Mouse (Mus musculus) erythroblast, adult 5-6 weeks (primary cell): Measurements from ENCODE around the gene Scpep1. TPM values are rescaled to one million over a fixed set of nuclear protein-coding genes. Genes with fewer than 3 reads are reported as not detected.
"Not testable (repeated sequence)": the region's sequence is repeated elsewhere in the genome, so short reads cannot be mapped to it uniquely, and the experiment has no call there.

Experiments
- ATAC-seq: replicated peaks from 2 replicates; pipeline ENCODE4 v1.8.0; 2016; ENCODE audit warnings: moderate number of reproducible peaks, mild to moderate bottlenecking, moderate TSS enrichment, inconsistent platforms; ENCODE audit not compliant: poor library complexity, low FRiP score, severe bottlenecking
- total RNA-seq, 2 experiments: library from RNA; stranded (forward) in 1 of 2; stranded (reverse) in 1 of 2; fragments of 150-400 nt in 1 of 2; fragments of 200-764, 138-1000 nt in 1 of 2; gene quantifications; 2 replicates each; pipeline versions ENCODE4 v1.2.3 to v1.2.4; 2015 to 2017; ENCODE audit warnings: low replicate concordance in 2 of 2

Gene Scpep1
- total RNA-seq (2015; ENCODE audit: low replicate concordance): 15.0 and 15.2 TPM in 2 replicates
- 4.6 and 8.6 TPM in 2 replicates for total RNA-seq (2017; ENCODE audit: low replicate concordance)

DNA sequence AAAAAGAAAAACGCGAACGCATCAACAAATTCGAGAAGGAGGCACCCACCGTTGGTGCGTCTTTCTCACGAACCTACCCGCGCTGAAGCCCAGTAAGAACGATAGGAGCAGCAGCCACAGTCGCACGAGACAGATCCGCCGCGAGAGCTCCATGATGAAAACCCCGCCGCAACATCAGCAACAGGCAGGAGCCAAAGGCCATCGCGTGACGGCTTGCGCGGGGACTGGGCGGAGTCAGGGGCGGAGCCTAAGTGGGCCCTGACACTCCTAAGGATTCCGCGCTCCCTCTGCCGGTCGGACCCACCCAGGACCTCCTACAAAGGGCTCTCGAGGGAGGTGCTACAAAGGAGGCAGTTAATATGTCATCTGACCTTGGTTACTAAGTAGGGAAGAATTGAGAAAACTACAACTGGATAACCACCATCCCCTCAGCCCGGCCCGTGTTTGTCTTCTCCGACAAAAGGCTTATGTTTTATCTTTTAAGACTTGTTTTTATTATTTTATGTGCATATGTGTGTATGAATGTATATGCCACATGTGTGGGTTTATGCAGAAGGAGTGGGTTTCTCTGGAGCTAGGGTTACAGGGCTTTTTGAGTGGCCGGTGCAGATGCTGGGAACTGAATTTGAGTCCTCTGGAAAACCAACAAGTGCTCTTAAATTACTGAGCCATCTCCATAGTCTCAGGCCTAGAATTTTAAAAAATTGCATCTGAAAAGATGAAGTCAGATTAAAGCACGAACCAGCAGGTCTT, at the start of gene Scpep1:
Scpep1 (minus strand) TSS at position 249 of the 753 bp plus-strand sequence.
- ATAC-seq: peak; percentile 99

DNA sequence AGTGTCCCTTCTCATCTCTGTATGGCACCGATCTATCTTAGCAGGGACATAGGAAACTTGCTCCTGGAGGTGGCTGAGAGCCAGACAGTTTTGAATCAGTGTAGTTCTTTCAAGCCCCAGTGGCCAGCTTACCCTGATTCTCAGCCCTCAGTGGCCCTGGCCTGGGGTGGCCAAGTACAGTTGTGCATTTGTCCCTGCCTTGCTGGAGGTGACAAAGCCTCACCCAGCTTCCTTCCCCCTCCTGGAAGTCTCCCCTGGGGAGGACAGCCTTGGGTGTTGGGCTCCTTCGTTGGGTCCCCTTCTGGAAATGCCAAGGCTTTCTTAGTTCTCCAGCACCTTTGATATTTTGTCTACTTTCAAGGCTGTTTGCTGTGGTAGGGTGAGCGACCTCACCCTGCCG, 48.5 kb upstream of the Scpep1 start:
- no peak for ATAC-seq

DNA sequence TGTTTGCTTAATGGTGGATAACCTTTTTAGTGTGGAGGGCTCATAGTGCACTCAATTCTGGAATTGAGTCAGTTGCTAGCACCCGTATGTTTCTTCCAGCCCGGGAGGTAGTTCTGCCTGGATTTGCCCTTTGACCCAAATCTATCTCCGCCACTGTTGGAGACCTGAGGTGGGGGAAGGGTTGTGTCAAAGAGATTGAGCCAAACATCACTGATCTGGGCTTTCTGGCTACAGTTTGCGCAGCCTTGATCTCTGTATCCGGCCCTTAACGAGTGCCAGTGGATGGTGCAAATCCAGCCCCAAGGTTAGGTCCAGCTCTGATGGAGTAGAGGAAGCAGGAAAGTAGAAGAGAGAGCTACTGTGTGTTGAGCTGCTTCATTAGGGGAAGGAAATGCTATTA, 47.8 kb upstream of the Scpep1 start:
- ATAC-seq: no peak

DNA sequence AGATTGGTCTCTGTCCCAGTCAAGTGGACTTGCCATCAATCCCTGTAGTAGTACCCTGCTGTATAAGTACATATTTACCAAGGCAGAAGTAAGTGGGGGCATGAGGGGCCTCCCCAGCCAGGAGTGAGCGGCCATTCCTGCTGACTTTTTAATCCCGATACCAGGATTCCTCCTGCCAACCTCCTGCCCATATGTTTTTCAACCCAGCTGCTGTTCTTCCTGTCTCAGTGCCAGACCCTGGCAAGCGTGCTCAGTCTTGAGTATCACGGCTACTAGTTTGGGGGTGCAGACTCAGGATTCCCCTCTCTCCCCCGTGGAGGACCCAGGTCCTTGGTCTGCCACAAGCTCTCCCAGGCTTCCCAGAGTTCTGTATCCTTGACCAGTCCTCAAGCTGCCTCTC, 47.4 kb upstream of the Scpep1 start:
- ATAC-seq: no peak

DNA sequence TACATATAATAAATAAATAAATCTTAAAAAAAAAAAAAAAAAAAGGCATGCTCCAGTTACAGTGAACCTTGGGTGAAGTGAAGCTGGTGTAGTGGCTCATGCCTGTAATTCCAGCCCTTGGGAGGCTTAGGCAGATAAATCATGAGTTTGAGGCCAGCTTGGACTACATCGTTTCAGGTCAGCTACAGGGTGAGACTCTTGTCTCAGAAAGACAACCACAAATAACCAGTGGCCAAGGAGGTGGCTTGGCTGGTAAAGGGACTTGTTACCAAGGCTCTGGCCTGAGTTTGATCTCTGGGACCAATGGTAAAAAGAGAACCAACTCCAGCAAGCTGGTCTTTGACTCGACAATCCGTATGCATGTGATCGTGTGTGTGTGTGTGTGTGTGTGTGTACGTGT, 46.8 kb upstream of the Scpep1 start:
- ATAC-seq: no peak

DNA sequence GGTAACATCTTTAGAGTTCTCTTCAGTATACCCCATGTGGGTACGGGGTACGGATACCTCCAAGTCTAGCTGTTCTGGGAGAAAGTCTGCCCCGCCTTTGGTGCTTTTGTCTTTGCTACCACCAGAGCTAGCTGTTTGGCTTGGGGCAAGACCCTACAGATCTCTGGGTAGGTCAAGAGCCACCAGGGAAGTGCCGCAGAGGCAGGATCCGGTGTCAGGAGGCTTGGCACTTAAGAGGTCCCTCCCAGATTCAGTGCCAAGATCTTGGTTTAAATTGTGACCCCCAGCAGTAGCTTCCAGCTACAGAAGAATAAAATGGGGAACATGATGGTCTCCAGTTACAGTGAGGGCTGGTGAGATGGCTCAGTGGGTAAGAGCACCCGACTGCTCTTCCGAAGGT, 46.3 kb upstream of the Scpep1 start:
- ATAC-seq: no peak

DNA sequence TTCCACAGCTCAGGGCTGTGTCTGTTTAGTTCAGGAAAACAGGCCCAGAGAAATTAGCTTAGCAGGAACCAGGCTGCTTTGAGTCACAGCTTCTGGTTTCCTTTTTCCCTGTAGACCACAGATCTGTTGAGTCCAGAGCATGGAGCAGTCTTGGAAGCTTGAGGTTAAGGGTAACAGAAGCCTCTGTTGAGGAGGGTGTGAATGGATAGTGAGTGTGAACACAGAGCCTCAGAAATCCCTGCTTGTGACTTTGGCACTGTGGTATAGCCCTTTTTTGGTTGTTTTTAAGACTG, 45.2 kb upstream of the Scpep1 start:
- no peak for ATAC-seq

DNA sequence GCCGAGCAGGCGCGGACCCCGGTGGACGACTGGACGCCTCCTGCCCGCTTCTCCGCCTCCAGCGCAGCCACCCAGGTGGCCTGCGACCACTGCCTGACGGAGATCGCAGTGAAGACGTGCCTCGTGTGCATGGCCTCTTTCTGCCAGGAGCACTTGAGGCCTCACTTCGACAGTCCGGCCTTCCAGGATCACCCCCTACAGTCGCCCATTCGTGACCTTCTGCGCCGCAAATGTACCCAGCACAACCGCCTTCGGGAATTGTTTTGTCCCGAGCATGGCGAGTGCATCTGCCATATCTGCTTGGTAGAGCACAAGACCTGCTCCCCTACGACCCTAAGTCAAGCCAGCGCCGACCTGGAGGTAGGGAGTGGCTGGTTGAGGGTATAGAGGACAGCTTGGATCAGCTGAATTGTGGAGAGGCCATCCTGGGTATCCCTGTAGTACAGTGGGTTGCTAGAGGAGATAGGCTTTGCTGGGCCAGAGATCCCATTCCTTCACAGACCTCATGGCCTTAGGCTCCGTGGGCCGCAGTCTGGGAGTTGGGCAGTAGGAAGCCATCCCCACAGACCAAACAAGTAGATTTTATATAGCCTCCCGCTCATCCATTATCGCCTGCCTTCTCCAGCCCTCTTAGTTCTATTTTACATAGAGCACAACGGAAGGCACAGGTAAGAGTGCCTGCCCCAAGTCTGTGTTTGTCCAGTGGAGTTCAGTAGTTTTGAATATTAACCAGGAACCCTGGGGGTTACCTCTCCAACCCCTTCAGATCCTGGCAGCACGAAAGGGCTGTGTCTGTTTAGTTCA, 44.7 kb upstream of the Scpep1 start:
- ATAC-seq: peak; percentile 32

DNA sequence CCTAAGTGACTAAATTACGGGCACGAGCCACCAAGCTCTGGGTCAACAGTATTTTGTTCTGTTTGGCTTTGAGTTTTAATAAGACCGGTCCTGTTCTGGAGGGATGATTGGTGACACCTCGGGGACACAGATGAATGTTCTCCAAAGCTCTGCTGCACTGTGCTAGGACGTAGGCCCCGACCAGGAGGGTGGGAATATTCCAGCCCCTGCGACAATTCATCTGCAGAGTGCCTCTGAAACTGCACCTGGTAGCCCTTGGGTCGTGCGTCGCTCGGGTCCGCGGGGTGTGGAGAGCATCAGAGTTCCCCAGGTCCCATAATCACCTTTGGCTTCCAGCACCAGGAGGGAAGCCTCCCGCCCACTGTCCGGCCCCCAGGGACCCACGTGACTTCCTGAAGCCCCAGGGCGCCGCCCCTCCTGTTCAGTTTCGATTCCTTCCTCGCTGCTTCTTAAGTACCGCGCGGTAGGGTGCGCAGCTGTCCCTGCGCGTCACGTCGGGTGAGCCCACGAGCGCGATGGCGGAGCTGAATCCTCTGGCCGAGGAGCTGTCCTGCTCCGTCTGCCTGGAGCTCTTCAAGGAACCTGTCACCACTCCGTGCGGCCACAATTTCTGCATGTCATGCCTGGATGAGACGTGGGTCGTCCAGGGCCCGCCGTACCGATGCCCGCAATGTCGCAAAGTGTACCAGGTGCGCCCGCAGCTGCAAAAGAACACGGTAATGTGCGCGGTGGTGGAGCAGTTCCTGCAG, 43.9 kb upstream of the Scpep1 start, which contains the start of gene Trim25:
Trim25 (plus strand) TSS at position 403 of the 749 bp plus-strand sequence.
- peak; percentile 95 for ATAC-seq

DNA sequence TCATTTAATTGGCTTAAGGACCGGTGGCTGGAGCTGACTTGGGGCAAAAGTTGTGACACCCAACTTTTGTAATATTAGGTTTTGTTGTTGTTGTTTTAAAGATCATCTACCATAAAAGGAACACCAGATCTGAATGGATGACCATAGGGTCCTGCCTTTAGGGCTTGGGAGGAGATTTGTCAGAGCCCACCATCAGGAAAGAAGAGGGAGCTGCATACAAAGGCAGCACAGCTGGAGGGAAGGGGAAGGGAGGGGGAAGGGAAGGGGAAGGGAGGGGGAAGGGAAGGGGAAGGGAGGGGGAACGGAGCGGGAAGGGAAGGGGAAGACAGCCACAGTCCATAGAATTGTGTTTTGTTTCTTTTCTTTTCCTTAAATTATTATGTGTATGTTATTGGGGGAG, 43.1 kb upstream of the Scpep1 start:
- no peak for ATAC-seq

DNA sequence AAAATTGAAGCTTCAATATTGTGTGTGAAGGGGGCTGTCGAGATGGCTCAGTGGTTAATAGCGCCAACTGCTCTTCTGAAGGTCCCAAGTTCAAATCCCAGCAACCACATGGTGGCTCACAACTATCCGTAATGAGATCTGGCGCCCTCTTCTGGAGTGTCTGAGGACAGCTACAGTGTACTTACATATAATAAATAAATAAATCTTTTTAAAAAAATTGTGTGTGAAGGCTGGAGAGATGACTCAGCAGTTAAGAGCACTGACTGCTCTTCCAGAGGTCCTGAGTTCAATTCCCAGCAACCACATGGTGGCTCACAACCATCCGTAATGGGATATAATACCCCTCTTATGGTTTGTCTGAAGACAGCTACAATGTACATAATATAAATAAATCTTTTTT, 42.1 kb upstream of the Scpep1 start:
- not testable (repeated sequence) for ATAC-seq

DNA sequence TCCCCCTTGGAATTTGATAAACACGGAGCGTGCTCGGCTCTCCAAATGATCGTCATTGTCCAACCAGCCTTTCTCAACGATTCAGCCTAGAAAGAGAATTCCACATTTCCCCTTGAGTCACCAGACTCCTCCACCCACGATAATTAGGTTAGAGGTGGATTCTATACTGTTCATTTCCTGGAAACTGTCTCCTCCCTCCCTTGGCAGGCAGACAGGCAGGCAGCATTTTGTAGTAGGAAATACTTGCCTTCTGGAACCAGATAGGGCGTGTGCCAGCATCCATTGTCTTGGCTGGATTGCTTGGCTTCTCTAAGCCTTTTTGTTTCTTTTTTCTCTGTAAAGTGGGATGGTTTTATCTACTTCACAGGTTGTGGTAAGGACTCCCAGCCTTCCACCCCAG, 41.2 kb upstream of the Scpep1 start:
- no peak for ATAC-seq

DNA sequence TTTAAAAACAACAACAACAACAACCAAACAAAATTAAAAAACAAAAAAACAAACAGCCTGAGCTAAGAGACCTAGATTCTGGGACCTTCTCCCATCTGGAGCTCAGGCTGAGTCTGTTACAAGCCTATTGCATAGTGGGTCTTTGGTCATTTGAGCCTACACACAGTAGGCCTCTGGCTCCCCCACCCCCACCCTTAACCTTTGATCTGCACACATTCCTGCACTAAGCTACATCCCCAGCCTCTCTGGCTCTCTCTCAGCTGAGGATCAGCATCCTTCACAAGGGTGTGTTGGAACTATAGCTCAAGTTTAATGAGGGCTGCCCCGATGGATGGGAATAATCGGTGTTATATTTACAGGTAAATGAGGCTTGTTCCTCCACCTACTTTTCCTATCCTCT, 40.4 kb upstream of the Scpep1 start:
- ATAC-seq: no peak

DNA sequence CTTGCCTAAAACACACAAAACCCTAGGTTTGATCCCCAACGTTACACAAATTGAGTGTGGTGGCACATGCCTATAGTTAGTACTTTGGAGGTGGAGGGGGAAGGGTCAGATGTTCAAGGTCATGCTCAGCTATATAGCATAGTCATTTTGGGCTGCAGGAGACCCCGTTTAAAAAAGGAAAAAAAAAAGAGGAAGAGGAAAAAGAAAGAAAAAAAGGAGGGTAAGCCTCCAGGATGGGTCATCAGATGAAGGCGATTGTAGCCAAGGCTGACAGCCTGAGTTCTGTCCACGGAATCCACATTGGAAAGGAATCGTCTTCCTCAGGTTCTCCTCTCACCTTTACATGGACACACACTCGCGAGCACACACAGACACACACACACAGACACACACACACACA, 39.2 kb upstream of the Scpep1 start:
- no peak for ATAC-seq

DNA sequence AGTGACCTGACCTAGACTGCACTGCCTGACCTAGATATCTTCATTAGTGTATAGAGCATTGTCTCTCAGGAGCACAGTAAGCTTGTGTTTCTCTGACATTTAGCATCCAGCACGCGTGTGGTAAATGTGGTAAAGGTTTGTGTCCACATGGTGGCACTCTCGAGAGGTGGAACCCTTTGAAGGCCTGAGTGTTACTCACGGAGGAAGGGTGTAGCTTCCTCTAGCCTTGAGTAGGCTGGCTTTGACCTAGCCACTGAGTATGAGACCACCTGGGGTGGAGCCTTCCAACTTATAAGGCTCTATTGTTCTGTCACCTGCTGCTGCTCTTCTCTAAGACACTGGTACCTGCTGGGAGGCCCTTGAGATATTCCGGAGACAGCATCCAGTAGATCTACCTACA, 38.4 kb upstream of the Scpep1 start:
- peak; percentile 82 for ATAC-seq

DNA sequence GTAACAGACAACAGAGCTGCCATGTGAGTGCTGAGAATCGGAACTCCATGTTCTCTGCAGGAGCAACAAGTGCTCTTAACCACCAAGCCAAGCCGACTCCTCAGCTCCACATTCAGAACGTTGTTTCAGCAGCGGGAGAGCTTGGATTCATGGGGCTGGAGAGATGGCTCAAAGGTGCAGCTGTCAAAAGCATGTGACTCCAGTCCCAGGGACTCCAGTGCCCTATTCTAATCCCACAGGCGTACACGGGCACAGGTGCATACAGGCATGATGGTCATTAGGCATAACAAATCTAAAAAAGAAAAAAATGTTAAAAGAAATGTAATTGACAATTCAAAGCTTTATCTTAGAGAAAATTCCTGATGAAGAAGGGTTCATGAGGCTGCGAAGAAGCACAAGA, 37.9 kb upstream of the Scpep1 start:
- no peak for ATAC-seq

DNA sequence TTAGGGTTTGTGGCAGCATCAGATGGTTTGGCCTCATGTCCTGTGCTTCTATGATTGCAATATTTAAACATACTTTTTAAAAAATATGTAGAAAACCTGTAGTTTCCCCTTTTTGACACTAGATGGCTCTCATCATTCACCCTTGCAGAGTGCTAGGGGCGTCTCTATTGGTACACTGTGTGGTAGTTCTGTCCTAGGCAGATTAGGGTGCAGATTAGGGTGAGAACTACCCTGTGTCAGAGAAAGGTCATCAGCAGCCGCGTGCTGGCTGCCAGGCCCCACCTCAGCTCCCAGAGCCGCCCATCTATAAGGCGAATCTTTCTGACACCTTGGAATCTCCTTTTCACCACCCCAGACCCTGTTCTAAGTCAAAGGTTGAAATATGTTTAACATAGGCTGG, 34.3 kb upstream of the Scpep1 start:
- peak; percentile 85 for ATAC-seq

DNA sequence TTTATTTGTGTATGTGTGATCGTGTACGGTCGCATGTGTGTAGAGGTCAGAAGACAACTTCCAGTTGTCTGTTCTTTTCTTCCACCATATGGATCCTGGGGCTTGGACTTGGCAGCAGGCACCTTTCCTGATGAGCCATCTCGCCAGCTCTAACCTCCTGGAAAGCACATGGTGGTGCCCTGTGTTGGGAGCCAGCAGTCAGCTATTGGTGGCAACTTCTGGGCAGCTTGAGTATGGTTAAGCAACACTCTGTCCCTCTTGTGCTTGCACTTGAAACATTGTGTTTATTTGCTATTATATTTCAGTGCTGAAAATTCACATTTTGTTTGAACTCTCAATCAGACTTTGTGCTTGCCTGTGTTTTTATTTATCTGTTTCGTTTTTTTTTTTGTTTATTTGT, 33.7 kb upstream of the Scpep1 start:
- ATAC-seq: no peak

DNA sequence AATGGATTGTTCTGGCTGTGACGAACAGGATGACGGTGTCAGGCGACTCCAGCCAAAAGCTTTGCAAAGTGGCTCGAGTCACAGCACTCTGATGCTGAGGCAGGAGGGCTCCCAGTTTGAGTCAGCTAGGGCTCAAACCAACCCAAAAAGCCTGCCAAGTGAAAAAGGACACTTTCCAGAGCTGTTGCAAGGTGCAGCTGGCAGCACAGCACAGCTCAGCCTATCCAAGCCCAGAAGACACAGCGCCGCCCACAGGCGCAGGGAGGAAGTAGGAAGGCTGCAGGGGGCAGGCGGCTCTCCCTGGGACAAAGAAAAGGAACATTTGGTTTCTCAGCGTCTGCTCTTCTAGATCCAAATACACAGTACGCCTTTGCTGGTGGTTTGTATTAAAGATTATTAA, 31.4 kb upstream of the Scpep1 start:
- ATAC-seq: no peak

DNA sequence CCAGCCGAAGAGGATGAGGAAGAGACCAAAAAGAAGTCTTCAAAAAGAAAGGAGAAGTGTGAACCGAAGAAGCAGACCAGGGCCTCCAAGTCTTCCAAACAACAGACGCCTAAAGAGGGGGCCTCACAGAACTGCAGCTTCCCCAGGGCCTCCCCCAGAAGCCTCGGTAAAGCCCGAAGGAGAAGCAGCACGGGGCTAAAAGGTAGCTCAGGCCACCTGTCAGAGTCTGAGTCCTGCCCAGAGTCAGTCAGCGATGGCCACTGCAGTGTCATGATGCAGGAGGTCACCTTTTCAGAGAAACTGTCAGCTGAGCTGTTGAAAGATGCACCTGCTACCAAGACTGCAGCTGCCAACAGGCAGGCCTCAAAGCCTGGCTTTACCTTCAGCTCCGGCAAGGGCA, 26.1 kb upstream of the Scpep1 start:
- no peak for ATAC-seq

DNA sequence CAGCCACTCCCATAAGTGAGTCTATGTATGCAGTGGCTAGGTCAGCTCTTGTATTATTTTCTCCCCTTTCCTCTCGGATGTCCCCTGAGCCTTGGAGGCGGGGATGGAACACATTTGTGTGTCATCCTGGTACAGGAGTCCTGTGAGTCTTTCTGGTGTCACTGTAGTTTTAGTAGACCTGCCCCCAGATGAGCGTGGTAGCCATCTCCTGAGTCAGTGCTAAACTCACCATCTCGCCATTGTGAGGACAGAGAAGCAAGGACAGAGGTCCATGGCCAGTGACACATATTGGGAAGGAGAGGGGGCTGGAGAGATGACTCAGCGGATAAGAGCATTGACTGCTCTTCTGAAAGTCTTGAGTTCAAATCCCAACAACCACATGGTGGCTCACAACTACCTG, 21.9 kb upstream of the Scpep1 start:
- ATAC-seq: no peak
